Mouse (Mus musculus) gastrocnemius, adult 2 months (tissue): Measurements from ENCODE around the gene Haus8. TPM values are rescaled to one million over a fixed set of nuclear protein-coding genes. Genes with fewer than 3 reads are reported as not detected.
"Not testable (repeated sequence)": the region's sequence is repeated elsewhere in the genome, so short reads cannot be mapped to it uniquely, and the experiment has no call there.

Source experiments
- DNase-seq: peaks from one replicate; pipeline ENCODE4 v3.0.0; 2022
- H3K27ac ChIP-seq: fragments of 200-600 bp; 2 replicates; pipeline ENCODE4 v1.8.1; 2022; ENCODE audit warnings: mild to moderate bottlenecking
- H3K4me3 ChIP-seq: fragments of 200-600 bp; 2 replicates; pipeline ENCODE4 v1.8.1; 2022; ENCODE audit warnings: mild to moderate bottlenecking, moderate library complexity
- CTCF ChIP-seq: fragments of 200-600 bp; IDR thresholded peaks from 2 replicates; pipeline ENCODE4 v1.8.1; 2022; ENCODE audit warnings: antibody characterized with exemption, mild to moderate bottlenecking, moderate library complexity
- intact Hi-C: fragments of 180-260 bp; cut with DNase I; formaldehyde crosslinking; loops from one replicate; pipeline ENCODE4 v1.15.1; 2025
- total RNA-seq, 2 experiments: library from RNA; stranded (reverse); gene quantifications; 2 replicates each; pipeline ENCODE4 v1.2.3; 2021

Haus8 gene
- total RNA-seq, 2 experiments from 2014 or later, result 5.5 to 7.9 TPM

GRCm38 (mm10) chr8:71299716-71300115, 27.0 kb upstream of the Haus8 start:
- no peak overlapping the region for H3K27ac ChIP-seq
- intact Hi-C loops, result no loop called here
- no peak for TF ChIP-seq CTCF
- no peak overlapping the region for H3K4me3 ChIP-seq
- DNase-seq, result no peak

DNA sequence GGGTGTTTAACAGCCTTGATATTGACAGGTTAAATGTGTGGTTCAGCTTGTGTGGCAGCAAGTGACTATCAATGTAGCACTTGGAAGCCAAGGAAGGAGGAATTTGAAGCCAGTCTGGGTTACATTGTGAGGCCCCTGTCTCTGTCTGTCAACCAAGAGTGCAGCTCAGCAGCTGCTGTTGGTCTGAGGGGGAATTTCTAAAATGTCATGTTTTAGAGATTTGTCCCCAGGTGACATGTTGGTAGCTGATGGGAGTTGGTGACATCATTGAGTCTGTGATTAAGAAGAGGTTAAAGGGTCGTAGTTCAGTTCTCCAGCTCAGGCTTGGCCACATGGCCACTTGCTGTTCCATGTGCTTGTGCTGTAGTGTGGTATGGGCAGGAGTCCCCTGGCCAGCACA, 24.7 kb upstream of the Haus8 start:
- no peak for DNase-seq
- no peak for TF ChIP-seq CTCF
- no peak overlapping the region for H3K4me3 ChIP-seq
- intact Hi-C loops, result no loop called here
- peak overlapping the region; percentile 60 for H3K27ac ChIP-seq

GRCm38 (mm10) chr8:71296784-71297183, 24.1 kb upstream of the Haus8 start:
- intact Hi-C loops, result no loop called here
- no peak for TF ChIP-seq CTCF
- Histone ChIP-seq H3K27ac (peak overlapping the region; percentile 60), H3K4me3 (no peak overlapping the region)
- peak; percentile 56 for DNase-seq

GRCm38 (mm10) chr8:71296188-71296621, 23.5 kb upstream of the Haus8 start:
- H3K4me3 ChIP-seq, result no peak overlapping the region
- intact Hi-C loops, result no loop called here
- no peak for DNase-seq
- TF ChIP-seq CTCF, result no peak
- H3K27ac ChIP-seq, result peak overlapping the region; percentile 60

DNA sequence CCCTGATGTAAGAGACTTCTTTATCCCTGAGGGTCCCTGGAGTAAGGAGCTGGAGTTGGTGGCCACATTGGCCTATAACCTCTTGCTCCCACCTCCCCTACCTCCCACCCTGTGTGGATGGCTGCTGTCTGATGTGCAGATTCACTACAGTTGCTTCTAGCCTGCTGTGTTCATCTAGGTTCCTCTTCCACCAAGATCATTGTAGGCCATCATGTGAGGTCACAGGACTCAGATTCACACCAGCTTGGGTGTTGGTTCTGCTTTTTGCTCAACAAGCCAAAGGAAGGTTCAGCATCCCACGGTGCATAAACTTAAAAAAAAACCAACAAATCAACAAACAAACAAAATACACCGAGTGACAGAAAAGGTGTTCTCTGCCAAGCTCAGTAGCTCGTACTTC, 21.2 kb upstream of the Haus8 start:
- intact Hi-C loops, DNase-seq, H3K27ac ChIP-seq, H3K4me3 ChIP-seq: not testable (repeated sequence)

- no peak for DNase-seq
- Histone ChIP-seq H3K27ac (peak overlapping the region; percentile 8; the same call in 1 of the 2 replicates), H3K4me3 (no peak overlapping the region)
- intact Hi-C loops, result no loop called here
- TF ChIP-seq CTCF, result no peak
Measured at GRCm38 (mm10) chr8:71291351-71291750, 18.6 kb upstream of the Haus8 start.

GRCm38 (mm10) chr8:71290911-71291310, 18.2 kb upstream of the Haus8 start:
- H3K27ac ChIP-seq, result peak overlapping the region; percentile 8; the same call in 1 of the 2 replicates
- intact Hi-C loops, result no loop called here
- TF ChIP-seq CTCF, result no peak
- no peak for DNase-seq
- H3K4me3 ChIP-seq, result no peak overlapping the region

- H3K4me3 ChIP-seq, result no peak overlapping the region
- intact Hi-C loops, result no loop called here
- no peak for DNase-seq
- no peak for TF ChIP-seq CTCF
- H3K27ac ChIP-seq, result no peak overlapping the region
Measured at GRCm38 (mm10) chr8:71290211-71290610, 17.5 kb upstream of the Haus8 start.

GRCm38 (mm10) chr8:71289098-71289497, 16.4 kb upstream of the Haus8 start:
- DNase-seq, result peak; percentile 55
- intact Hi-C loops, result no loop called here
- H3K27ac ChIP-seq, result peak overlapping the region; percentile 44
- H3K4me3 ChIP-seq, result no peak overlapping the region
- TF ChIP-seq CTCF, result no peak

DNA sequence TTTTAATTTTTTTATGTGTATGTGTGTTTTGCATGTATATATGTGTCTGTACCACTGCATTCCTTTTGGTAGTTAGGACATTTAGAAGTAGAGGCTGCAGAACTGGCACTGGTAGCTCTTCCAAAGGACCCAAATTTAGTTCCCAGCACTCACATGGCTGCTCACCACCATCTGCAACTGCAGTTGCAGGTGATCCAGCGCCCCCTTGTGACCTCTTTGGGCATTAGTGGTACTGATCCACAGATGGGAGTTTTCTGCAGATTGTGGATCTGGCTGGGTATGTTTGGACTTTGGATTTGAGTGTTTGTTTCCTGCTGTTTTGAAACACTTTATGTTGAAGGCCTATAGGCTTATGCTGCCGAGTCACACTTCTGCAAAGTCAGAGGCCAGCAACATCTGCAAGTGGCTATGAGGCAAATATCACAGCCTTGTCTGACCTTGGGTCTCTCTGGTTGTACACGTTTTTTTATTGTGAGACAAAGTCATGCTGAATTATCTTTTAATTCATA, 15.8 kb upstream of the Haus8 start:
- Histone ChIP-seq H3K27ac (peak overlapping the region; percentile 44), H3K4me3 (no peak overlapping the region)
- TF ChIP-seq CTCF, result peak; percentile 15; the same call in 1 of the 2 replicates
- intact Hi-C loops, result no loop called here
- no peak for DNase-seq

GRCm38 (mm10) chr8:71286223-71286622, 13.5 kb upstream of the Haus8 start:
- H3K4me3 ChIP-seq, DNase-seq, intact Hi-C loops: not testable (repeated sequence)
- H3K27ac ChIP-seq, result peak overlapping the region; percentile 46; the same call in 1 of the 2 replicates

- intact Hi-C loops, result no loop called here
Measured at GRCm38 (mm10) chr8:71282621-71283020, 9.9 kb upstream of the Haus8 start.

DNA sequence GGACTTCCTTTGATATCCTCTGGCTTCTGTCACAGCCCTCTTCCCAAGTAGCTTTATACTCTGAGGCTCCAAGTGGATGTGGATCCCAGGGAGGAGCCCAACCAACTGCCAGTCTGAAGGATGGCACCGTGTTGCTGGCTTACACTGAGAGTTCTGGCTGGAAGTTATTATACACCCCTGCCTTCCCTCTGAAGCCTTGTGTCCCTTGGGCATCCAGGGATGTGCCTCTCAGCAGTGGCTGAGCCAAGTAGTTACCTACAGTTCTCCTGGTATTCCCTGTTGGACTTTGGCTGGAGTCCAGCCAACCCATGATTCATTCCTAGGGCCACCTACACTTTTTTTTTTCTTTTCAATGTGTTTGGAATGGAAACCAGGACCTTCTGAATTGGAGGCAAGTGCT, 9.0 kb upstream of the Haus8 start:
- intact Hi-C loops, H3K4me3 ChIP-seq, DNase-seq: not testable (repeated sequence)
- H3K27ac ChIP-seq, result peak overlapping the region; percentile 81

More at GRCm38 (mm10) chr8:71282621-71283020, 9.9 kb upstream of the Haus8 start:
- Histone ChIP-seq H3K4me3 (peak overlapping the region; percentile 13; the same call in 1 of the 2 replicates), H3K27ac (peak overlapping the region; percentile 81)
- no peak for DNase-seq
- no peak for TF ChIP-seq CTCF

DNA sequence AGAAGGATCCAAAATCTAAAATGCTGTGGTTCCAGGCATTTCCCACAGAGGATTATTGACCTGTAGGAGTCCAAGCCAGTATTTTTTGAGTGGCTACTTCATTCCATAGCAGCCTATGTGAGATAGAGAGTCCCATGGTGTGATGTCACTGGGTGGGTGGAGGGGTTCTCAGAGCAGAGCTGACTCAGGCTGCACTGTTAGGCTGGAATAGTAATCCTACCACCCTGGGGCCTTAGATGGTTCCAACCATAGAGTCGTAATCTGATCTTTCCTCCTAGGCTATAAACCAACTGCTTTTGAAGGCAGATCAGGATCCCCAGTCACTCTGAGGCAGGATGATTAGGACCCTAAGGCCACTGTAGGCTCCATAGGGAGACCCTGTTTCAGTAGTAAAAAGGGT, 6.7 kb upstream of the Haus8 start:
- H3K27ac ChIP-seq, result peak overlapping the region; percentile 68
- intact Hi-C loops, result not testable (repeated sequence)

More for the DNA sequence above, 6.7 kb upstream of the Haus8 start:
- not testable (repeated sequence) for H3K4me3 ChIP-seq, DNase-seq
